Mouse (Mus musculus): ENCODE results near the gene Ccr9.

- TF ChIP-seq CTCF (IDR thresholded peaks at IDR 0.05 in 2 of 3, conservative IDR thresholded peaks at IDR 0.05 in 1 of 3; ENCODE audit: control insufficient read depth in 1 of 3, insufficient read depth in 1 of 3, low read depth in 2 of 3, low read length in 3 of 3, poor library complexity in 1 of 3, severe bottlenecking in 1 of 3) (no peak), BHLHE40 (IDR thresholded peaks at IDR 0.05; ENCODE audit: borderline replicate concordance, low read depth, low read length) (no peak), POLR2A (IDR thresholded peaks at IDR 0.05; ENCODE audit: control insufficient read depth in 1 of 2, insufficient read depth in 1 of 2, low read depth in 1 of 2, low read length in 2 of 2, poor library complexity in 1 of 2) (no peak), EP300 (IDR thresholded peaks at IDR 0.05; ENCODE audit: low read depth in 1 of 2, low read length in 2 of 2) (no peak), RAD21 (IDR thresholded peaks at IDR 0.05; ENCODE audit: low read depth, low read length) (no peak), TAL1 (IDR thresholded peaks at IDR 0.05; ENCODE audit: low read length) (no peak), CHD2 (IDR thresholded peaks at IDR 0.05; ENCODE audit: low read length) (no peak)
These were observed 26.9 kb upstream of the Ccr9 start for GRCm38 (mm10) chr9:123651369-123651768.
